8 mouse cellular contexts compared by ENCODE assay signal in genomic region chr8:128415730-128416684, GRCm38 (mm10). TPM values are rescaled to one million over a fixed set of nuclear protein-coding genes. Genes with fewer than 3 reads are reported as not detected.
DNase-seq lines count a peak whose midpoint lies in the region; ATAC-seq and TF ChIP-seq lines count a peak whose summit lies in the region.

No protein-coding gene starts in this region.

- peaks cover 28% of the 10 kb centered on the region for H3K4me1 ChIP-seq in heart, adult 2 months (ENCODE audit: control insufficient read depth, insufficient read depth, low read length)
- H3K4me1 ChIP-seq in forebrain, embryonic 14.5 days (ENCODE audit: control insufficient read depth, insufficient read depth, low read length): peaks cover 34% of the 10 kb centered on the region
- peaks cover 36% of the 10 kb centered on the region for H3K4me1 ChIP-seq in midbrain, embryonic 13.5 days (replicated peaks)

- H3K27me3 ChIP-seq in heart, adult 2 months (ENCODE audit: control insufficient read depth, insufficient read depth, low read length): no peaks in the 10 kb centered on the region
- no peaks in the 10 kb centered on the region for H3K27me3 ChIP-seq in forebrain, embryonic 14.5 days (replicated peaks; ENCODE audit: control insufficient read depth, insufficient read depth, low read length)
- H3K27me3 ChIP-seq in midbrain, embryonic 13.5 days: no peaks in the 10 kb centered on the region

- peak; percentile 82 for ATAC-seq in forebrain, embryonic 14.5 days
- ATAC-seq in midbrain, embryonic 13.5 days: peak; percentile 70
- no peak for ATAC-seq in megakaryocyte-erythroid progenitor cell, adult 5-6 weeks (replicated peaks; ENCODE audit: low FRiP score, low TSS enrichment, poor library complexity, severe bottlenecking)
- ATAC-seq in erythroblast, adult 5-6 weeks (replicated peaks; ENCODE audit: low FRiP score, poor library complexity, severe bottlenecking): no peak

- TF ChIP-seq POLR2A in heart, adult 2 months (IDR thresholded peaks at IDR 0.05; ENCODE audit: insufficient read depth, low read depth, low read length): no peak

- 4% methylated on average over 4 of the region's 4 CpGs for WGBS in heart, adult 2 months
- 29% methylated on average over 4 of the region's 4 CpGs for WGBS in forebrain, embryonic 14.5 days
- WGBS in midbrain, embryonic 13.5 days: 59% methylated on average over 4 of the region's 4 CpGs

- TF ChIP-seq EP300 in heart, adult 2 months (IDR thresholded peaks at IDR 0.05; ENCODE audit: insufficient read depth, low read depth, low read length): no peak

- TF ChIP-seq CTCF in heart, adult 2 months (IDR thresholded peaks at IDR 0.05): no peak

- no peaks in the 10 kb centered on the region for H3K9me3 ChIP-seq in forebrain, embryonic 14.5 days (replicated peaks; ENCODE audit: control insufficient read depth, low read length)
- H3K9me3 ChIP-seq in midbrain, embryonic 13.5 days: no peaks in the 10 kb centered on the region

- H3K79me2 ChIP-seq in heart, adult 2 months (replicated peaks; ENCODE audit: control insufficient read depth, insufficient read depth, low read length): peaks cover 8% of the 10 kb centered on the region

- no peak for DNase-seq in heart, adult 2 months
- no peak for DNase-seq in heart, postnatal 36 days
- peak; percentile 88 for DNase-seq in forebrain, embryonic 14.5 days (ENCODE audit: low spot score)
- peak; percentile 14 to 21 for DNase-seq in kidney, postnatal 4 days
- no peak for DNase-seq in spleen, postnatal 10 days (ENCODE audit: low spot score in 2 of 2)

- peak overlapping the region; percentile 16; the same call in 1 of the 2 replicates for H3K9ac ChIP-seq in heart, adult 2 months (ENCODE audit: low read depth, low read length)
- H3K9ac ChIP-seq in forebrain, embryonic 14.5 days (ENCODE audit: low read length): no peak overlapping the region
- H3K9ac ChIP-seq in midbrain, embryonic 13.5 days (replicated peaks): 0 out of 2 replicates have a peak overlapping the region, but pooled peaks have one; percentile 20

- H3K27ac ChIP-seq in heart, adult 2 months: peak overlapping the region; percentile 71
- H3K27ac ChIP-seq in forebrain, embryonic 14.5 days (ENCODE audit: low read depth, low read length): peak overlapping the region; percentile 44
- H3K27ac ChIP-seq in midbrain, embryonic 13.5 days: peak overlapping the region; percentile 80

- H3K4me3 ChIP-seq in heart, adult 2 months: no peak overlapping the region
- no peak overlapping the region for H3K4me3 ChIP-seq in forebrain, embryonic 14.5 days (ENCODE audit: low read depth, low read length)
- H3K4me3 ChIP-seq in midbrain, embryonic 13.5 days (replicated peaks): no peak overlapping the region

- intact Hi-C loops in heart, adult 2 months (cut with DNase I): loop anchor here (5.0 kb wide), 1 partner anchor 54 kb away; no protein-coding TSS in a partner anchor
- intact Hi-C loops in heart, postnatal 36 days (cut with DNase I): no loop called here

- H3K36me3 ChIP-seq in heart, adult 2 months (ENCODE audit: control insufficient read depth, insufficient read depth, low read length): peaks cover 78% of the 10 kb centered on the region
- H3K36me3 ChIP-seq in forebrain, embryonic 14.5 days (ENCODE audit: control insufficient read depth, insufficient read depth, low read length): no peaks in the 10 kb centered on the region
- 0 out of 2 replicates have a peak, but pooled peaks cover 3% of the 10 kb centered on the region for H3K36me3 ChIP-seq in midbrain, embryonic 13.5 days

- H3K4me2 ChIP-seq in forebrain, embryonic 14.5 days (ENCODE audit: low read length): no peak overlapping the region
- no peak overlapping the region for H3K4me2 ChIP-seq in midbrain, embryonic 13.5 days (replicated peaks)

RNA-seq across cellular contexts. Expression of gene Nrp1, which starts 57.6 kb away (rescaled TPM):
- total RNA-seq in heart, adult 2 months (2021): 100 to 1,000 TPM; 115 TPM
- 64.5 and 101 TPM in 2 replicates for polyA plus RNA-seq in heart, adult 2 months (2012; rRNA removed)
- 100 to 1,000 TPM; 100 to 116 TPM for total RNA-seq in heart, postnatal 36 days (2021)
- polyA plus RNA-seq in forebrain, embryonic 14.5 days (2014; fragmentation: Nextera tagmentation; extraction: Ambion mirVana): 57.9 and 81.1 TPM in 2 replicates
- 52.5 and 58.9 TPM in 2 replicates for polyA plus RNA-seq in midbrain, embryonic 13.5 days (2015; fragmentation: Nextera tagmentation; extraction: Ambion mirVana)
- 0.15 and 0.20 TPM in 2 replicates for total RNA-seq in megakaryocyte-erythroid progenitor cell, adult 5-6 weeks (2014; fragmentation: Nextera tagmentation)
- 0.23 and 0.76 TPM in 2 replicates for total RNA-seq in megakaryocyte-erythroid progenitor cell, adult 5-6 weeks (2017)
- total RNA-seq in erythroblast, adult 5-6 weeks (2015; ENCODE audit: low replicate concordance): 2.9 and 11.9 TPM in 2 replicates
- total RNA-seq in erythroblast, adult 5-6 weeks (2017; ENCODE audit: low replicate concordance): 4.6 and 6.0 TPM in 2 replicates

Comparison
In these comparisons a context has a peak if more than half of its experiments do, and no peak if none do; other contexts are left out.
1. DNase-seq: peak in forebrain, embryonic 14.5 days (single experiment) and kidney, postnatal 4 days (2 of 2); none in heart, adult 2 months (0 of 2), heart, postnatal 36 days (0 of 2) and spleen, postnatal 10 days (0 of 2).
2. ATAC-seq: peak in forebrain, embryonic 14.5 days (single experiment) and midbrain, embryonic 13.5 days (single experiment); none in megakaryocyte-erythroid progenitor cell, adult 5-6 weeks (single experiment) and erythroblast, adult 5-6 weeks (single experiment).
3. RNA of gene Nrp1, which starts 57.6 kb away (total RNA-seq): 100 to 116 TPM in heart, postnatal 36 days and 115 TPM in heart, adult 2 months; 2.9 to 11.9 TPM in erythroblast, adult 5-6 weeks and 0.15 to 0.76 TPM in megakaryocyte-erythroid progenitor cell, adult 5-6 weeks; every median in the first group is over 4 times any median in the second.
4. Peak in every context shown above with its lines, with median percentiles within 50 percentile points of each other: H3K27ac ChIP-seq.